Comparison of ENCODE assay signal across 22 mouse cellular contexts in genomic region chr14:101540466-101540865, GRCm38 (mm10).
DNase-seq lines count a peak whose midpoint lies in the region; ATAC-seq and TF ChIP-seq lines count a peak whose summit lies in the region.
"Had no signal": no experiment of that assay in that cellular context is flagged by ENCODE, and none has a peak within 500 bp of the region (broad histone marks: within the 10 kb centered on the region; RNA-seq: fewer than 3 reads in every experiment).

No protein-coding gene starts in this region.

- no peak overlapping the region for H3K4me3 ChIP-seq in layer of hippocampus, adult 2 months
- H3K4me3 ChIP-seq in intestine, embryonic 15.5 days (replicated peaks) = no peak overlapping the region
- H3K4me3 ChIP-seq: embryonic facial prominence, embryonic 15.5 days; forebrain, embryonic 10.5 days; heart, embryonic 13.5 days; hindbrain, embryonic 15.5 days; limb, embryonic 15.5 days; megakaryocyte, embryonic 14.5 days; midbrain, embryonic 15.5 days; myocyte had no signal

- H3K36me3 ChIP-seq in intestine, embryonic 15.5 days = no peaks in the 10 kb centered on the region
- H3K36me3 ChIP-seq: embryonic facial prominence, embryonic 15.5 days; forebrain, embryonic 10.5 days; heart, embryonic 13.5 days; hindbrain, embryonic 15.5 days; limb, embryonic 15.5 days; midbrain, embryonic 15.5 days had no signal

- TF ChIP-seq CTCF in layer of hippocampus, adult 2 months (conservative IDR thresholded peaks at IDR 0.05) = peak; percentile 11; the same call in 1 of the 2 replicates

- 96% methylated on average over 3 of the region's 3 CpGs for WGBS in intestine, embryonic 15.5 days

- DNase-seq in adrenal gland, adult 2 months = peak; percentile 46
- DNase-seq in adrenal gland, adult 18-20 months (ENCODE audit: low spot score in 2 of 2) = no peak
- peak; percentile 36 to 61 for DNase-seq in cerebellum, postnatal 10 days
- DNase-seq in cerebellum, adult 8-10 months = no peak
- no peak for DNase-seq in layer of hippocampus, adult 2 months (ENCODE audit: low spot score in 2 of 2)
- DNase-seq in layer of hippocampus, adult 8-10 months (ENCODE audit: low spot score in 2 of 2) = no peak
- DNase-seq in gastrocnemius, postnatal 25 days = peak; percentile 80
- DNase-seq: forebrain, postnatal 0 days; kidney, adult 11 months; liver, postnatal 0 days; right cerebral cortex, postnatal 14 days; thymus, adult 2 months had no signal

- H3K9me3 ChIP-seq in intestine, embryonic 15.5 days = no peaks in the 10 kb centered on the region
- H3K9me3 ChIP-seq: embryonic facial prominence, embryonic 15.5 days; forebrain, embryonic 10.5 days; heart, embryonic 13.5 days; hindbrain, embryonic 15.5 days; limb, embryonic 15.5 days; megakaryocyte, embryonic 14.5 days; midbrain, embryonic 15.5 days had no signal

- H3K27ac ChIP-seq in layer of hippocampus, adult 2 months = no peak overlapping the region
- H3K27ac ChIP-seq in intestine, embryonic 15.5 days = no peak overlapping the region
- H3K27ac ChIP-seq: embryonic facial prominence, embryonic 15.5 days; forebrain, embryonic 10.5 days; heart, embryonic 13.5 days; hindbrain, embryonic 15.5 days; kidney, postnatal 0 days; limb, embryonic 15.5 days; midbrain, embryonic 15.5 days had no signal

- ATAC-seq in intestine, embryonic 15.5 days = no peak
- ATAC-seq: forebrain, postnatal 0 days; liver, postnatal 0 days; midbrain, embryonic 15.5 days had no signal

- no peaks in the 10 kb centered on the region for H3K27me3 ChIP-seq in intestine, embryonic 15.5 days (replicated peaks)
- H3K27me3 ChIP-seq: embryonic facial prominence, embryonic 15.5 days; heart, embryonic 13.5 days; hindbrain, embryonic 15.5 days; limb, embryonic 15.5 days; megakaryocyte, embryonic 14.5 days; midbrain, embryonic 15.5 days had no signal

- H3K4me1 ChIP-seq in intestine, embryonic 15.5 days (replicated peaks) = no peaks in the 10 kb centered on the region
- H3K4me1 ChIP-seq: embryonic facial prominence, embryonic 15.5 days; forebrain, embryonic 10.5 days; megakaryocyte, embryonic 14.5 days; midbrain, embryonic 15.5 days had no signal

- H3K9ac ChIP-seq in intestine, embryonic 15.5 days = no peak overlapping the region
- H3K9ac ChIP-seq: embryonic facial prominence, embryonic 15.5 days; forebrain, postnatal 0 days; heart, embryonic 13.5 days; hindbrain, embryonic 15.5 days; limb, embryonic 15.5 days; liver, postnatal 0 days; midbrain, embryonic 15.5 days had no signal

- no peak overlapping the region for H3K4me2 ChIP-seq in intestine, embryonic 15.5 days (replicated peaks)
- H3K4me2 ChIP-seq: embryonic facial prominence, embryonic 15.5 days; heart, embryonic 13.5 days; hindbrain, embryonic 15.5 days; limb, embryonic 15.5 days; midbrain, embryonic 15.5 days had no signal

Comparison
In these comparisons a context has a peak if more than half of its experiments do, and no peak if none do; other contexts are left out.
1. DNase-seq: peak in adrenal gland, adult 2 months (single experiment), cerebellum, postnatal 10 days (2 of 2) and gastrocnemius, postnatal 25 days (single experiment); none in adrenal gland, adult 18-20 months (0 of 2), cerebellum, adult 8-10 months (single experiment), layer of hippocampus, adult 2 months (0 of 2) and layer of hippocampus, adult 8-10 months (0 of 2).